Mouse (Mus musculus): ENCODE measurements around the gene Tmco4.

The Tmco4 gene

GRCm38 (mm10) chr4:139096201-139096600, 123.5 kb downstream of the Tmco4 start:
- DNase-seq = no peak

- no peak for DNase-seq
Measured at GRCm38 (mm10) chr4:139100326-139100725, 127.6 kb downstream of the Tmco4 start.

- DNase-seq = no peak
Measured at GRCm38 (mm10) chr4:139101546-139101945, 128.9 kb downstream of the Tmco4 start.

- DNase-seq = no peak
Measured at GRCm38 (mm10) chr4:139105453-139105852, 132.8 kb downstream of the Tmco4 start.

Measured in cerebellum, adult 11-12 months (tissue).